Mouse (Mus musculus): Measurements from ENCODE around the gene Sfi1.

- TF ChIP-seq POLR2A (IDR thresholded peaks at IDR 0.05; ENCODE audit: insufficient read depth, low read depth, low read length) (no peak), CTCF (IDR thresholded peaks at IDR 0.05; ENCODE audit: insufficient read depth, low read depth, low read length) (no peak)
Observed at GRCm38 (mm10) chr11:3101072-3101874, 92.0 kb downstream of the Sfi1 start.

All from olfactory bulb, adult 2 months (tissue).